Mouse (Mus musculus): ENCODE measurements around the gene Apobec3.

- no peak for TF ChIP-seq GATA1 (IDR thresholded peaks at IDR 0.05; ENCODE audit: low read length)
- TF ChIP-seq TAL1 (IDR thresholded peaks at IDR 0.05; ENCODE audit: low read length): no peak
Observed at GRCm38 (mm10) chr15:79940932-79941331, 49.5 kb downstream of the Apobec3 start.
